Mouse (Mus musculus) T-cell, adult 2 months (primary cell): ENCODE results near the gene Scrn3.

Experiments used
- DNase-seq: peaks from one replicate; pipeline ENCODE4 v3.0.0; 2022; ENCODE audit warnings: low spot score

Gene Scrn3

GRCm38 (mm10) chr2:73312152-73313116, at the start of gene Scrn3, which contains the start of gene Cir1:
Scrn3 (plus strand) TSS chr2:73312601.
Cir1 (minus strand) TSS chr2:73312701.
- peak; percentile 98 for DNase-seq

GRCm38 (mm10) chr2:73263172-73263765, 49.1 kb upstream of the Scrn3 start:
- no peak for DNase-seq

GRCm38 (mm10) chr2:73263794-73264610, 48.4 kb upstream of the Scrn3 start:
- DNase-seq, result no peak

GRCm38 (mm10) chr2:73264611-73265195, 47.7 kb upstream of the Scrn3 start:
- no peak for DNase-seq

GRCm38 (mm10) chr2:73266011-73266410, 46.4 kb upstream of the Scrn3 start:
- no peak for DNase-seq

GRCm38 (mm10) chr2:73266623-73267022, 45.8 kb upstream of the Scrn3 start:
- no peak for DNase-seq

GRCm38 (mm10) chr2:73267231-73267630, 45.2 kb upstream of the Scrn3 start:
- no peak for DNase-seq

- DNase-seq, result no peak
Measured at GRCm38 (mm10) chr2:73267818-73268217, 44.6 kb upstream of the Scrn3 start.

- DNase-seq, result no peak
Measured at GRCm38 (mm10) chr2:73268281-73268680, 44.1 kb upstream of the Scrn3 start.

- no peak for DNase-seq
Measured at GRCm38 (mm10) chr2:73268836-73269395, 43.5 kb upstream of the Scrn3 start.

GRCm38 (mm10) chr2:73269666-73270065, 42.7 kb upstream of the Scrn3 start:
- DNase-seq, result no peak

GRCm38 (mm10) chr2:73270071-73270592, 42.3 kb upstream of the Scrn3 start:
- peak; percentile 52 for DNase-seq

GRCm38 (mm10) chr2:73270593-73271458, 41.6 kb upstream of the Scrn3 start:
- DNase-seq, result no peak

GRCm38 (mm10) chr2:73271459-73272161, 40.8 kb upstream of the Scrn3 start, which contains the start of gene Sp9:
Sp9 (plus strand) TSS chr2:73271925.
- DNase-seq, result peak; percentile 26

GRCm38 (mm10) chr2:73272351-73273248, 39.8 kb upstream of the Scrn3 start:
- no peak for DNase-seq

GRCm38 (mm10) chr2:73273249-73274118, 38.9 kb upstream of the Scrn3 start:
- no peak for DNase-seq

GRCm38 (mm10) chr2:73274119-73274920, 38.1 kb upstream of the Scrn3 start:
- DNase-seq, result peak; percentile 47
